Mouse (Mus musculus) midbrain, embryonic 15.5 days (tissue): ENCODE results near the gene Gm20388. TPM values are rescaled to one million over a fixed set of nuclear protein-coding genes. Genes with fewer than 3 reads are reported as not detected.
"Not testable (repeated sequence)": the region's sequence is repeated elsewhere in the genome, so short reads cannot be mapped to it uniquely, and the experiment has no call there.

Source experiments
- ATAC-seq: fragments of 200-750 bp; cut with Nextera tagmentation; replicated peaks from 2 replicates; pipeline ENCODE4 v1.8.0; 2017; ENCODE audit warnings: moderate TSS enrichment
- H3K27ac ChIP-seq: fragments of 300-500 bp; sonication (generic); 2 replicates; pipeline ENCODE4 v1.5.1; 2015; ENCODE audit warnings: mild to moderate bottlenecking, inconsistent platforms
- H3K27me3 ChIP-seq: fragments of 300-500 bp; sonication (generic); replicated peaks from 2 replicates; pipeline ENCODE4 v1.6.1; 2015; ENCODE audit warnings: inconsistent platforms
- H3K36me3 ChIP-seq: fragments of 300-500 bp; sonication (generic); replicated peaks from 2 replicates; pipeline ENCODE4 v1.6.1; 2015; ENCODE audit warnings: inconsistent platforms
- H3K4me1 ChIP-seq: fragments of 300-500 bp; sonication (generic); 2 replicates; pipeline ENCODE4 v1.6.1; 2015; ENCODE audit warnings: inconsistent platforms
- H3K4me2 ChIP-seq: fragments of 300-500 bp; sonication (generic); 2 replicates; pipeline ENCODE4 v1.6.1; 2015; ENCODE audit warnings: inconsistent platforms, mild to moderate bottlenecking, moderate library complexity
- H3K4me3 ChIP-seq: fragments of 300-500 bp; sonication (generic); 2 replicates; pipeline ENCODE4 v1.5.1; 2015; ENCODE audit warnings: mild to moderate bottlenecking, inconsistent platforms
- H3K9ac ChIP-seq: fragments of 300-500 bp; sonication (generic); 2 replicates; pipeline ENCODE4 v1.6.1; 2015; ENCODE audit warnings: mild to moderate bottlenecking, inconsistent platforms
- H3K9me3 ChIP-seq: fragments of 300-500 bp; sonication (generic); 2 replicates; pipeline ENCODE4 v1.6.1; 2016; ENCODE audit warnings: inconsistent platforms
- WGBS: fragments of 180-500 bp; shearing (Covaris S2); methylation state at CpG from one replicate; pipeline ENCODE4 v1.1.7; 2015; ENCODE audit warnings: mixed read lengths; 5-methylcytosine and 5-hydroxymethylcytosine counted together
- polyA plus RNA-seq: library from polyadenylated mRNA; unstranded; fragments of >200 nt; fragmentation: Nextera tagmentation; extraction: Ambion mirVana; gene quantifications from 2 replicates; pipeline ENCODE4 v1.2.1, GENCODE M21; 2015

Gm20388 gene
- polyA plus RNA-seq, 1 experiment from 2014 or later: 5.6 TPM

DNA sequence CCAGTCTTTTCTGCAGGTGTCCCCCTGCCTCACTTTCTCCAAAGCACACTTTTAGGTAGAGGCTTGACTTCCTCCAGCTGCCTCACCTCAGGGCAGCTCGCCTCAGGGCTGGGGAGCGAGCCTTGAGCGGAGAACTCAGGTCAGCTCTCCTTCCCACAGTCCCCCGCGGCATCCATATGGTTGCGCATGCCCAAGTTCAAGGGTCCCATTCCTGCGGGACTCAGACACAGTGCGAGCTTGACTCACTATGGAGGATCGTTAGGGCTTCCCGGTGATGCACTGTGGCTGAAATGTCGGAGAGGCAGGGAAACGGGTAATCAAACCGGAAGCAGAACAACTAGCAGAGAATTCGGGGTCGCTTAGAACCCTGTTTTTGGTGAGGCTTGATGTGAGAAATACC lies 794.5 kb downstream of the Gm20388 start:
- H3K4me3 ChIP-seq: no peak overlapping the region
- no peaks in the 10 kb centered on the region for H3K9me3 ChIP-seq
- ATAC-seq: no peak
- H3K4me2 ChIP-seq: no peak overlapping the region
- no peaks in the 10 kb centered on the region for H3K27me3 ChIP-seq
- H3K27ac ChIP-seq: no peak overlapping the region
- WGBS: 87% methylated on average over 15 of the region's 15 CpGs
- H3K9ac ChIP-seq: no peak overlapping the region
- H3K4me1 ChIP-seq: no peaks in the 10 kb centered on the region
- no peaks in the 10 kb centered on the region for H3K36me3 ChIP-seq

DNA sequence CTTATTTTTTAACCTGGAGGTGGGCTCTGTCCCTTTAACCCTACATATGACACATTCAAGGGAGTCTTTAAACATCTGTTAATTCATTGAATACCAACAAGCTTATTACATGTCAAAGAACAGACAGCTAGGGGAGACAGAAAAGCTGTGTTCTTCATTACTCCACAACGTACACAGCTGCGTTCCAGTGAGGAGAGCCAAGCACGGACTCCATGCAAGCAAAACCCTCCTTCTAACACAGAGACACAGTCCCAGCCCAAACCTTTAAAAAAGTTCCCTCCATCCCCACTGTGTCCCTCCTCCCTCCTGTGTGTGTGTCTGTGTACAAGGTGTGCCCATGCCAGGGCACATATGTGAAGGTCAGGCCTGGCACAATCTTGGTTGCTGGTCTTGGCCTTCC lies 795.6 kb downstream of the Gm20388 start:
- H3K36me3 ChIP-seq: no peaks in the 10 kb centered on the region
- H3K27me3 ChIP-seq: no peaks in the 10 kb centered on the region
- no peaks in the 10 kb centered on the region for H3K4me1 ChIP-seq
- H3K4me3 ChIP-seq: no peak overlapping the region
- ATAC-seq: no peak
- H3K9ac ChIP-seq: no peak overlapping the region
- 72% methylated on average over 3 of the region's 3 CpGs for WGBS
- H3K9me3 ChIP-seq: no peaks in the 10 kb centered on the region
- H3K4me2 ChIP-seq: no peak overlapping the region
- H3K27ac ChIP-seq: no peak overlapping the region

DNA sequence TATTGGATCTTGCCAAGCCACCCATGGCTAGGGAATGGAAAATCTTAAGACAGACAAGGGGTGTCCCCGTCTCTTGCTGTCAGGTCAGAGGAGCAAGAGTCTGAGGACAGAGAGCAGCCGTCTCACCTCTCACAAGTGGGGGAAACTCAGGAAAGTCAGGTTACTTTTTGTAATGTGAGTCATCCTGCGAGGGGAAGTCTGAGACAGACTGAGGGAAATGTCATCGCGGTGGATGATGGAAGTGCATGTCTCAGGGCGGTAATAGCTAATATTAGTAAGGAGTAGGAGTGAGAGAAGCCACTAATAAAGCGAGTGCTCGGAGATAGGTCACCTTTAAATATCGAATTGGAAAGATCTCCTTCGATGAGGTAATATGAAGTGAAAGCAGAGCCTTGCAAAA lies 798.5 kb downstream of the Gm20388 start:
- H3K36me3 ChIP-seq: no peaks in the 10 kb centered on the region
- H3K27me3 ChIP-seq: no peaks in the 10 kb centered on the region
- no peaks in the 10 kb centered on the region for H3K9me3 ChIP-seq
- no peak for ATAC-seq
- WGBS: 88% methylated on average over 10 of the region's 10 CpGs
- no peak overlapping the region for H3K27ac ChIP-seq
- no peak overlapping the region for H3K9ac ChIP-seq
- no peaks in the 10 kb centered on the region for H3K4me1 ChIP-seq
- no peak overlapping the region for H3K4me2 ChIP-seq
- H3K4me3 ChIP-seq: no peak overlapping the region

DNA sequence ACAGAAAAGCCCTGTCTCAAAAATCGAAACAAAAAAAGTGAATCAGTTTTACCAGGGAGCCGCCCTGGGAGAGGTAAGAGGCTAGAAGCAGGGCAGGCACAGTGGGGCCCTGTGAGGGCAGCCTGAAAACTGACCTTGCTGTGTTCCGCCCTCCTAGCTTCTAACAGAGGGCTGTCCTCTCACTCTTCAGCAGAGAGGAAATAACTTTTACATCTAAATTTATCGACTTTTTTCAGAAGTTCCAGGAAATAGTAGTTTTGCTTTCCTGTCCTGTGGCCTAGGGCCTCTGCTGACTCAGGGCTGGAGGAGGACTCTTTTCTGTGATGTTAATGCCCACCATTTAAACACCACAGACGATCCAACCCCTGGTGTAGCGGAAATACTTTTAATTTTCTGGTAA lies 804.6 kb downstream of the Gm20388 start:
- H3K36me3 ChIP-seq: no peaks in the 10 kb centered on the region
- no peaks in the 10 kb centered on the region for H3K27me3 ChIP-seq
- 80% methylated on average over 6 of the region's 6 CpGs for WGBS
- no peak for ATAC-seq
- no peak overlapping the region for H3K9ac ChIP-seq
- no peak overlapping the region for H3K4me2 ChIP-seq
- H3K9me3 ChIP-seq: no peaks in the 10 kb centered on the region
- H3K4me3 ChIP-seq: no peak overlapping the region
- no peaks in the 10 kb centered on the region for H3K4me1 ChIP-seq
- H3K27ac ChIP-seq: no peak overlapping the region

DNA sequence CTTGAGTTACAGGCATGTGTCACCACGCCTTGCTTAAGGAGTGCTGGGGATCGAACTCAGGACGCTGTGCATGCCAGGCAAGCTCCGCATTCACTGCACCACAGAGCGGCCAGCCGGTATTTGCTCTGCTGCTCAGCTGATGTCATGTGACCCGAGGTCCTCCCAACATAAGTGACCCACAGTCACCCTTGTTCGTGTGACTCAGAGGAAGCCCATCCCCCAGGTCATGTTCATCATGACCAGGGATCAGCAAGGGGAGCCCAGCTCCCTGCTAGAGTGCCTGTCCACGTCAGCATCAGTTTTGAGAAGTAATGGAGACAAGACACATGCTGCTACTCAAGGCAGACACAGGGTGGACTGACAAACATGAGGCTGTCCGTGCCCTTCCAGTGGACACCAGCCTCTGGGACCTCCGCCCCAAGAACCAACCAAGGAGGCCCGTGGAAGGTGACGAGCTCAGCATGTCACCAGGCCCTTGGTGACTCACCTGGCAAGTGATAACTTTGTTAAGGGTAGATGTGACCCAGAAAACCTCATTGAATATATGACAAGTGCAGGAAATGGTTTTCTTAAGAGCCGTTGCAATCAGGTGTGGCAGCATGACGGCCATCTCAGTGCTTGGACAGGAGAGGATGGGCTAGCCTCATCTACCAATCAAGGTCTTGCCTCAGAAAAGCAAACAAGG lies 805.5 kb downstream of the Gm20388 start:
- no peak for ATAC-seq
- H3K27ac ChIP-seq: no peak overlapping the region

DNA sequence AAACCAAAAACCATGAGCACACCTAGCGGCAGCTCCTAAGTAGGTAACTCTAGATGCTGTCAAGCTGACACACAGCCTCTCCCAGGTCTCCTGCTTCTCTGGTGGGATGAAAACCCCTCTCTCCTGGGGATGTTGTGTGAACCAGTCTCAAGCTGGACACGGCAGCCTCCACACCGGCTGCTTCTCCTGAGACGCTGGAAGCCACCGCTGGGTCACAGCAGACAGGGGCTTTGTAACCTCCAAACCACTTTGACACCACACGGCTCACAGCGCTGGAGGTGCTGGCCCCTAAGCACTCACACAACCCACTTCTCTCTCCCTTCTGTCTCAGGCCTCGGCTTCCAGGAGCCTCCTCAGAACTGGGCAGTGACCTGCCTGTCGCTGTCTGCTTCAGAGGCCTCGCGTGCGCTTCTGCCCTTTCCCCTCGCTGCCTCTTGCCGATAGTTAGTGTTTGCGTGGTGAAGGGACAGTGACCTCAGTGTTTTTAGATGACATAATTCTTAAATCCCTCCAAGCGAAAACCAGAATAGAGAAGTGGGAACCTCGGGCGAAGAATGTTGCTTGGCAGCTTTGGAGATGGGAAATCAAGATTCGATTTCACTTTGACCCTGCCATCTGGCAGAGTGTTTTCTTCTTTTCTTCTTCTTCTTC lies 809.1 kb downstream of the Gm20388 start:
- H3K27ac ChIP-seq: no peak overlapping the region
- no peak overlapping the region for H3K9ac ChIP-seq
- 68% methylated on average over 19 of the region's 19 CpGs for WGBS
- H3K27me3 ChIP-seq: no peaks in the 10 kb centered on the region
- no peaks in the 10 kb centered on the region for H3K9me3 ChIP-seq
- no peak overlapping the region for H3K4me2 ChIP-seq
- no peaks in the 10 kb centered on the region for H3K36me3 ChIP-seq
- no peak for ATAC-seq
- H3K4me1 ChIP-seq: no peaks in the 10 kb centered on the region
- H3K4me3 ChIP-seq: no peak overlapping the region

More for the DNA sequence above, 805.5 kb downstream of the Gm20388 start:
- Histone ChIP-seq H3K4me1 (no peaks in the 10 kb centered on the region), H3K4me2 (no peak overlapping the region), H3K4me3 (no peak overlapping the region), H3K9me3 (no peaks in the 10 kb centered on the region), H3K36me3 (no peaks in the 10 kb centered on the region), H3K9ac (no peak overlapping the region), H3K27me3 (no peaks in the 10 kb centered on the region)
- 79% methylated on average over 15 of the region's 15 CpGs for WGBS

DNA sequence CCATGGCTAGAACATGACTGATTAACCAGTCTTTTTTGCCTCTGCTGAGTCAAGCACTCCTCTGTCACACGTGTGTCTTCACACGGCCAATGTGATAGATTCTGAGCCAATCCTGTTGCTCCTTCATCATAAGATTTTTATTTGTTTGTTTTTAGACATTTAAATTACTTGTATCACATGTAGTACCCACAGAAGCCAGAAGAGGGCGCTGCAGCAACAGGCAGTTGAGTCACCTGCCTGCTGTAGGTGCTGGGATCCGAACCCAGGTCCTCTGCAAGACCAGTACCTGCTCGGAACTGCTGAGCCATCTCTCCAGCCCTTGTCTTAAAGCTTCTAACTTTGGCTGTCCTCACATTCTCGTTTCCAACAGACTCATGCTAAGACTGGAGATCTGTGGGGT lies 812.4 kb downstream of the Gm20388 start:
- WGBS: 71% methylated on average over 6 of the region's 6 CpGs
- H3K27me3 ChIP-seq: no peaks in the 10 kb centered on the region
- no peak overlapping the region for H3K4me2 ChIP-seq
- no peaks in the 10 kb centered on the region for H3K4me1 ChIP-seq
- H3K9ac ChIP-seq: no peak overlapping the region
- no peaks in the 10 kb centered on the region for H3K9me3 ChIP-seq
- H3K27ac ChIP-seq: no peak overlapping the region
- H3K36me3 ChIP-seq: no peaks in the 10 kb centered on the region
- ATAC-seq: no peak
- no peak overlapping the region for H3K4me3 ChIP-seq

DNA sequence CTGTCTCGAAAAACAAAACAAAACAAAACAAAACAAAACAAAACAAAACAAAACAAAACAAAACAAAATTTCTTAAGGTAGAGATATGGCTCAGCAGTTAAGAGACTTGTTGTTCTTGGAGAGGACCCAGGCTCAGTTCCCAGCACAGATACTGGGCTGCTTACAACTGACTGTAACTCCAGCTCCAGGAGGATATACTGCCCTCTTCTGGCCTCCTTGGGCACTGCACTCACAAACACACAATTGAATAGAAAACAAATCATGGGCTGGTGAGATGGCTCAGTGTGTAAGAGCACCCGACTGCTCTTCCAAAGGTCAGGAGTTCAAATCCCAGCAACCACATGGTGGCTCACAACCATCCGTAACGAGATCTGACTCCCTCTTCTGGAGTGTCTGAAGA lies 813.5 kb downstream of the Gm20388 start:
- not testable (repeated sequence) for H3K4me2 ChIP-seq, H3K36me3 ChIP-seq, H3K9ac ChIP-seq, H3K4me1 ChIP-seq, ATAC-seq, H3K9me3 ChIP-seq, H3K27me3 ChIP-seq, H3K27ac ChIP-seq, H3K4me3 ChIP-seq
- WGBS: 93% methylated on average over 4 of the region's 4 CpGs

DNA sequence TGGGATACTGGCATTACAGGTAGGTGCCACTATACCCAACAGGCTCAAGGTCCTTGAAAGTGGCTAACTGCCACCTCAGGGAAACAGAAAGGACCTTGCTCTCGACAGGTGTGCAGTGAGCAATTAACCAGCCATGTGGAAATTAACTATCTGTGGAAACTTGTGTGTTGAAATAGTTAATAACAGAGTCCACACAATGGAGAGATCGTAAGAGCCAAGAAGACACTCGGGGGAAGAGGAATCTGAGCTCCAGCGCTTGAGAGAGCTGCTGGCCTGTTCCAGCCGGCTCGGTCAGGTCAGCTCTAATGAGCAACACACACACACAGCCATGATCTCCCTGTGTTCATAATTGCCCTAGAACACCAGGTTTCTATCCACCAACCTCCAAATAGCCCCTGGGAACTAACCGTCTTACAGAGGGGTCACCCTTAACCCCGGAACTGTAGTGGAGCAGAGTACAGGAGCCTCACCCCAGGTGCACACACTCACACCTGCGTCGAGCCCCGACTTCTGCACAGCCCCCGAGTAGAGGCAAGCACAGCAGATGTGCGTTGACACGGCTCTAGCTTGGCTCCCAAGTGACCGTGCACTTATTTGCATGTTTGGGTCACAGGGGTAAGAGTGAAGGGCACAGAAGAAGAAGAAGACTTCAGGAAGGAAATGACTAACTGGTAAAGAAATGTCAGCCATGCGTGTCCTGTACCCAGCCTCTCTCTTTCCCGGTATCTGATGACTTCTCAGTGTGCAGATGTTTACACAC lies 814.4 kb downstream of the Gm20388 start:
- Histone ChIP-seq H3K4me2 (no peak overlapping the region), H3K9ac (no peak overlapping the region), H3K4me1 (no peaks in the 10 kb centered on the region), H3K9me3 (no peaks in the 10 kb centered on the region), H3K4me3 (no peak overlapping the region), H3K36me3 (no peaks in the 10 kb centered on the region), H3K27ac (no peak overlapping the region), H3K27me3 (no peaks in the 10 kb centered on the region)
- 80% methylated on average over 17 of the region's 17 CpGs for WGBS
- no peak for ATAC-seq

DNA sequence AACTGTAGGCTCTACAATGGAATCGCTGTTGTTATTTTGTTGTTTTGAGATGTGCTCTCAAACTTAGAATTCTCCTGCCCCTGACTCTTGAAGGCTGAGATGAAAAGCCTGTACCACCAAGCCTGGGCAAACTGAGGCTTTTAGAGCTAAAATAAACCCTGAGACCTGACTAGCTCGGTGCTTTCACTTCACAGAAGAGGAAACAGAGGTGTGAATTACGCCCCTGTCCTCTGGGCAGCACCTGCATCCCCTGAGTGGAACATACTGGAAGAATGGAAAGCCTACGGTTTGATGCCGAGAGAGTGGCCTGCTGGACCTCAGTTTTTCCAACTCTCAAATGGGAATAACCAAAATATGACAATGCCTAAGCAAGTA lies 814.9 kb downstream of the Gm20388 start:
- Histone ChIP-seq H3K27me3 (no peaks in the 10 kb centered on the region; the same call in 1 of the 2 replicates), H3K4me1 (no peaks in the 10 kb centered on the region), H3K9me3 (no peaks in the 10 kb centered on the region), H3K4me2 (no peak overlapping the region), H3K27ac (no peak overlapping the region), H3K4me3 (no peak overlapping the region), H3K9ac (no peak overlapping the region), H3K36me3 (no peaks in the 10 kb centered on the region)
- 85% methylated on average over 5 of the region's 5 CpGs for WGBS
- ATAC-seq: no peak

DNA sequence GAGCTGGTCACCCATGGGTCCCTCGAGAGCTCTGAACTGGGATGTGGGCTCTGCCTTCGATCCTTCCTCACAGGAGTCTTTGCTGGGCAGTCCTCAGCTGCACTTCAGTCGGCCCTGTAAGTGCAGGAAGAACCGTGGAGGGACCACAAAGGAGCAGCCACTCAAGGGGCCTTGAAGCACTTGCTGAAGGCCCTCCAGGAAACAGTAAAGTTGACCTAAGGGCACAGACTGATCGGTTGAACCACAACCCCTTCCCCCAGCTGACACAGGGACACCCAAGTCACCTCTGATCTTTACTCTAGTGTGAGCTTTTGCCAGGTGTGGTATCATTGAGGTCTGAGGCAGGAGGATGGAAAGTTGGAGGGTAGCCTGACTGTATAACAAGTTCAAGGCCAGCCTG lies 815.4 kb downstream of the Gm20388 start:
- 79% methylated on average over 5 of the region's 5 CpGs for WGBS
- ATAC-seq: no peak

DNA sequence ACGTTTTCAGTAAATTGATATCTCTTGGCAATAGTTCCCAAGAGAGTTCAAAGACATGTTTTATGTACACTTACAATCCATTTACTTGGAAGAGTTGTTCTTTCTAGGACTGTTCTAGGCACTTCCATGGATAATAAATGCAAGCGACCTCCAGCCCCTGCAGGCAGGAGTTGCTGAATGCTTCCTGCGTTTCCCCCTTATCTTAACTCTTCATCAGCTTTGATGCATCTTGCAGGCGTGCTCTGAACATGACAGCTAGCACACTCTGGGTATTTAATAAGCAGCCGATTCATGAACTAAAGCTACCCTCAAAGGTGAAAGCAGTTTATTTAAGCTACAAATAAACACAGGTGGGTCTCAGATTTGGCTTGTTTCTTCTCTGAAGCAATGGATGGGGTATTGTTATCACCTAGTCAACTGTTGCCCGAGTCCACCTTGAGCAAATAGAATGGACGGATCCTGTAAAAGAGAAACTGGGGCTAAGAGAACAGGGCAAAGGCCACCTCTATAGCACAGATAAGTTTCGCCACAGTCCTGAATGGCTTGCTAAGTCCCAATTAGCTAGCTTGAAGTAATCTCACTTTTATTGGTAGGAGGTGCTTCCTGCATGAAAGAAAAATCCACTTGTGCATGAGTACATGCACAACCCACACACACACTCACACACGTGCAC lies 818.0 kb downstream of the Gm20388 start:
- Histone ChIP-seq H3K9me3 (no peaks in the 10 kb centered on the region), H3K4me2 (no peak overlapping the region), H3K4me3 (no peak overlapping the region), H3K27me3 (peaks cover 4% of the 10 kb centered on the region), H3K27ac (no peak overlapping the region), H3K9ac (no peak overlapping the region), H3K4me1 (peaks cover 6% of the 10 kb centered on the region), H3K36me3 (no peaks in the 10 kb centered on the region)
- 73% methylated on average over 9 of the region's 9 CpGs for WGBS
- no peak for ATAC-seq

More for the DNA sequence above, 815.4 kb downstream of the Gm20388 start:
- Histone ChIP-seq H3K27me3 (no peaks in the 10 kb centered on the region; the same call in 1 of the 2 replicates), H3K36me3 (no peaks in the 10 kb centered on the region), H3K27ac (no peak overlapping the region), H3K9me3 (no peaks in the 10 kb centered on the region), H3K4me1 (no peaks in the 10 kb centered on the region), H3K4me2 (no peak overlapping the region), H3K9ac (no peak overlapping the region), H3K4me3 (no peak overlapping the region)
